Mouse (Mus musculus) cerebral cortex, adult 2 months (tissue): Measurements from ENCODE around the gene Wdr89.

Experiments
- WGBS: fragments of 180-500 bp; shearing (Covaris S2); methylation state at CpG from one replicate; pipeline ENCODE4 v1.1.7; 2018; 5-methylcytosine and 5-hydroxymethylcytosine counted together

Wdr89 gene

DNA sequence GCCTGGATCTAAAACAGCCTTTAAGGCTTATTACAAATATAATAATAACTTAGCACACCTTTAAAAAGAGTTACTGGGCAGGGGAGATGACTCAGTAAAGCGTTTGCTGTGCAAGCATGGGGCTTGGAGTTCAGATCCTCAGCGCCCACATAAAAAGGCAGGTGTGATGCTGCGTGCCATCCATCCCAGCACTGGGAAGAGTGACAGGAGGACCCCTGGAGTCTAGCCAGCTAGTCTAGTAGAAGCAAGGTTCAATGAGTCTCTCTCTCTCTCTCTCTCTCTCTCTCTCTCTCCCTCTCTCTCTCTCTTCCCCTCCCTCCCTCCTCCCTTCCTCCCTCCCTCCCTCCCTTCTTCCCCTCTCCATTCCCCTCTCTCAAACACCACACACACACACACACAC is 53.8 kb downstream of the Wdr89 start:
- 57% methylated on average over 3 of the region's 3 CpGs for WGBS

DNA sequence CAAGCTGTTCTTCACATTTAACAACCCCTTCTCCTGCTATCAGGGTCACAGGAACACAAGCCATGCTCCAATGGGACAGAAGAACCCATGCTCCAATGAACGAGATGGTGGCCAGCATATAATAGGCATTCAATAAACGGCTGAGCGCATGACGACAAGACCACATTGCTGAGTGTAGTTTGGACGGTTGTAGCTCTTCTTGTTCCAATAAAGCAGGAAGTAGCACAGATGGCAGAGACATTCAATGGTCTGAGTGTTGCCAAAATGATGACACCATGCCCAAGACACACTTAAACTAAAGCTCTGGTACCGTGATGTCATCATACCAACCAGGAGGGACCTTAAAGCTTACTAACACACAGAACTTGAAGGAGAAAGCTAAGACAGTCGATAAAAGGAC is 56.6 kb downstream of the Wdr89 start:
- WGBS, result 41% methylated on average over 7 of the region's 7 CpGs

DNA sequence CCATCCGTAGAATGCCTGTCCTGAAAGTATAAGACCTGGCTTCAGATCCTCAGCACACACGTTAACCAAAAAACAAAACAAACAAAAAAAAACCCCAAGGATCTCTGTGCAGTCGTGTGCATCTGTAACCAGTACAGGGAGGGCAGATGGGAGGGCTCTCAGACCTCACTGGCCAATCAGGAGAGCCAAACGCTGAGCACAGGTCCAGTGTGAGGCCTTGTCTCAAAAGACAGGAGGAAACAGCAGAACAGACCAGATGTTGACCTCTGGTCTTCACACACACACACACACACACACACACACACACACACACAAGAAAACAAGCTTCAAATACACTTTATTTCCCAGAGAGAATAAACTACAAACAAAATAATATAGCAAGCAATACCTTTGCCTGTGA is 69.8 kb downstream of the Wdr89 start:
- 50% methylated on average over 4 of the region's 4 CpGs for WGBS

DNA sequence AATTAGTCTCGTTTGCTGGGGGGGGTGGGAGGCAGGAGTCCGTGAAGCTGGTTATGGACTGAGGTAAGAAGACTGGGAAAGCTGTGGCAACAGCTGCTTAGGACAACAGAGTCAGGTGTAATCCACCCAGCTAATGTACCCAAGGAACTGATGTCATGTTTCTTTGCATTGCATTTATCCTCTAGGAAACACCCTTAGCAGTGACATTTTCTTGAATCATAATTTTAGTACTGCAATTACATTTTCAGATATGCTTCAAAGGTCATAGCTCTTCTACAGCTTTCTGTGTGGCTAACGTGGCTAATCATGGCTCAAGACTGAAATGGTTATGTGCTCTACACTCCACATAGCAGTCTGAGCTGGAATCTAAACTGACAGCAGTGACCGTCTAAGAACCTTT is 70.3 kb downstream of the Wdr89 start:
- 69% methylated on average over 4 of the region's 4 CpGs for whole genome bisulfite sequencing

DNA sequence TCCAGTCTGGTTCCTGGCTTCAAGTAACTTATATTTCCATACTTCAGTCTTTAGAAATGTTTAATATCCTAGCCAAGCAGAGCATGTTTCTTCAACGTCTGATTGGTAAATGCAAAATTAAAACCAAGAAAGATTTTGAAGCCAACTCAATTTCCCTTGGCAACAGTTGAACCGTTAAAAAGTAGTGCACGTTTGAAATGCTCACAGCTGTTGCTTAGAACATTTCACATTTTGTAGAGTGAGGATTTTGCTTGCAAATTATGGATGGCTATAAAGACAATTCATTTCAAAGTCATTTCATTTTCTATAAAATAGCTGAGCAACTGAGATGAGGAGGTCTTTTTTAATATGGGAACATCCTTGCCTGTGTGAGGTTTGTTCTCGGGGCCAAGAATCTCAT is 71.6 kb downstream of the Wdr89 start:
- 40% methylated on average over 4 of the region's 4 CpGs for WGBS

DNA sequence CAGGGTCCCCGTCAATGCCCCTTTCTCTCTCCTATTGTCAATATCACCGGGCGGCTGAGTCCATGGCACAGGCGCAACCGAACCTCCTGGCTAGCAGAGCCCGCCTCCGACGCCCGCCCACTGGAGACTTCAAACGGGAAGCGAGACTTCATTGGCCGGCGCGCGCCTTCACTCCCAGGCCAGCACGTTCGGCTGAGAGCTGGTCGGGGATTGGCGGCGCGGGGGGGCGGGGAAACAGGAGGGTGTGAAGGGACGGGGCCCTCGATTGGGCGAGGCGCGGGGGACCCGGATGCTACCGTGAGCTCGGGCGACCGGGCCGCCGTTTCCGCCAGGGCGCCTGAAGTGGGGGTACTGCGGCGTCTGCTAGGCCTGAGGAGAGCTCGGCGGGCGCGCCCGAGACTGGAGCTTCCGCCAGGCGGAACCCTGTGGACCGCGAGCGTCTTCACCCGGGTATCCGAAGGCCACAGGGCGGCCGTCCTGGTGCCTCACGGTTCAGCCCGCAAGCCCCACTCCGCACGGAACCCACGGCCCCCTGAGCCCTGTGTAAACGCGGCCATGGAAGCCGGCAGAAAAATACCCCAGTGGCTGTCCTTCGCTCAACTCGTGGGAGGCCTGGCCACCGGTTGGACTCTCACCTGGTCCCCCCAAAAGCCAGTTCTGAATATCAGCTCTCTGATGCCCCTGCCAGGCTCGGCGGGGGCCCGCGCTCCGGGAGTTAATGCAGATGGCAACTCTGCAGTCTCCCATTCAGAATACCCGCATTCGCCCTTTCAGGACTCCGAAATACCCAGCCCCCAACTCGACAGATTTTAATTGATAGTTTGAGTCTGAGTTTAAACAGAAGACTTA is 73.0 kb downstream of the Wdr89 start, which contains the start of gene Ppp2r5e:
TSS of gene Ppp2r5e (minus strand) at position 92 of the 849 bp plus-strand sequence.
- under 1% methylated on average over 67 of the region's 72 CpGs for WGBS

DNA sequence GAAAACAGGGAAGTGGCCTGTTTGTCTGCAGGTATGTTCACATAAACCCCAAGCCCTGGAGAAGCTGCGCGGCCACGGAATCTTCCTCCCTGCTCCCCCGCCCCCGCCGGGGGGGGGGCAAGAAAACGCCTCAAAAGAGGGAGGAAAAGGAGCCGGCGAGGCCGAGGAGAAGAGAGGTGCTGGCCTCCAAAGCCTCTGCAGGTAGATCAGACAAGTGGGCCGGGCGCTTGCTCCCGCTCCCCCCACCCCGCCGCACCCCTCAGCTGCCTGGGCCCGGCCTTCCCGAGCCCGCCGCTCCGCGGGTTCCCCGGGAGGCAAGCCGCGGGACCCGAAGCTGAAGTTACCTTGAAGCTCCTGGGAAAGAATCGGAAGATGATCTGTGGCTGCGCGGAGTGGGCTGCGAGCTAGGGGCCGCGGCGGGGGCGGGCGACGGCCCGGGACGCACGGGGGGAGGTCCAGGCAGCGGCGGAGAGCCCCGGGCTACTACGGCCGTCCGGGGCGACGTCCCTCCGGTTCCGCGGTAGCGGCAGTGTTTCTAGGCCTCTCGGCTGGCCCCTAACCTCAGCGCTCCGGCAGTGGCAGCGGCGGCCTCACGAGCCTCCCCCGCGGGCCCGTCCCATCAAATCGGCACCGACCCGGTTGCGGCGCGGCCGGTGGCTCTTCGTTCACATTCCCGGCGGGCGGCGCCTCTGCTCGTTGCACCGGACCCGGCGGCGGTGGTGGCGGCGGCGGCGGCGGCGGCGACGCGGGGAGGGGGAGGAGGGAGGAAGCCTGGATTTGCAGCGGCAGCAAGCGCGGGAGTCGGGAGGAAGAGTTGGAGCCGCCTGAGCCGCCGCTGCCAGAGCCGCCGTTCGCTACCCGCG is 73.8 kb downstream of the Wdr89 start:
- under 1% methylated on average over 78 of the region's 97 CpGs for WGBS

DNA sequence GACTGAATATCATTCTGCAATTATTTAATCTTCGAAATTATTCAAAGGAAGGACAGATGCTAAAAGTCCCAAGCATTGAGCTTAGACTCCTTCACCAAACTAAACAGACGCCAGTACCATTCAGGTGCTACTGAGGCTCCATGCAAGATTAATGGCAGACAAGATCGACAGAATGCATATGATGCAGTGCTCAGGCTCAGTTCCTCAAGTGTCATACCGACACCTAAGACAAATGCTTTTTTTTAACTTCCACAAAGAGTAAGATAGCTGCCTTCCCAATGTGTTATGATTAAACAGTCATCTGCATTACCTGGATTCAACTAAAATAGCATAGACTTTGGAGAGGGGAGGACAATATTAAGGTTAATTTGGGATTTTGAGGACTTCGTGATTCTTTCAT is 74.9 kb downstream of the Wdr89 start:
- WGBS, result 37% methylated on average over 5 of the region's 5 CpGs

DNA sequence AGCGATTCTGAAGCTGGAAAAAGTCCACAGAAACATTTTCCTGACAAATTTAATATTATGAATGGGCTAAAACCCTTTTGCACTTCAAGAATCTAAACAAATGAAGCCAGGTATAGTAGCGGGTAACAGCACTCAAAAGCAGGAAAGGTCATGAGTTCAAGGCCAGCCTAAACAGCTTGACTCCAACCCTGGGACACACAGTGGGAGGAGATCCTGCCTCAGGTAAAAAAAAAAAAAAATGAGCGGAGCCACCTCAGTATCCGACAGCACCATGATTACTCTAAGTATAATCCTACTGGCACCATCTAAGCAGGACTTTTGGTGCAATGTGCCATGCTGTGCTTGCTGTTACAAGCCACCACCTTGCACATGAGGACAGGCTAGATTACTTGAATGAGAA is 75.5 kb downstream of the Wdr89 start:
- WGBS, result 54% methylated on average over 4 of the region's 4 CpGs

DNA sequence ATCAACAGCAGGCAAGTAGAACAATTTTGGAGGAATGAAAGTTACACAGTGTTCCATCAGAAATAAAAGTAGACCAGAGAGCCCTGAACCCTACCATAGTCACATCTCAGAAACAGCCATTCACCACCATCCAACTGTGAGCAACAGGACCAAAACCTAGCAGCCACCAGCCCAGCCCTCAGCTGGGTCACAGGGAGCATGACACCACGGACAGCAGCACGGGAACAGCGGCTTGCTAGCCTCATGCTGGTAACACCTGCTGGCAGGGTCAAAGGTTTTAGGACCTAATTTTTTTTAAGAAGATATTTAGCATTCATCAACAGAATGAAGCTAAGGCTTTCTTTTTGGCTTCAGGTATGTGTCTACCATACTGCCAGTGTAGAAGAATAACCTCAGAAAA is 85.6 kb downstream of the Wdr89 start:
- WGBS, result 76% methylated on average over 3 of the region's 3 CpGs
